8 mouse cellular contexts compared by ENCODE assay signal in the genomic region with DNA sequence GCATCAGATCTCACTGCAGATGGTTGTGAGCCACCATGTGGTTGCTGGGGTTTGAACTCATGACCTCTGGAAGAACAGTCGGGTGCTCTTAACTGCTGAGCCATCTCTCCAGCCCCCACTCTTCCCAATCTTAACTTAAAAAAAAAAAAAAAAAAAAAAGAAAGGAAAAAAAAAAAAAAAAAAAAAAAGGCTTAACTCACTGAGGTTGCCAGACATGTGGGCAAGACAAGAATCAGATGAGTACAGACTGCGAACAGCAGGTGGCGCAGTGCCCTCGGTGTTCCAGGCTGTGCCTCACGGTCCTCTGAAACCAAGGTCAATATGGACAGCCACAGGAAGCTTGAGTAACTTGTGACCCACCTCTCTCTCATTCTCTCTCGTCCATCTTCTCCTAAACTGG. TPM values are rescaled to one million over a fixed set of nuclear protein-coding genes. Genes with fewer than 3 reads are reported as not detected.
DNase-seq lines count a peak whose midpoint lies in the region; ATAC-seq and TF ChIP-seq lines count a peak whose summit lies in the region.

No protein-coding gene starts in this region.

- WGBS in liver, adult 2 months, result 2% methylated on average over 6 of the region's 6 CpGs
- WGBS in neural tube, embryonic 13.5 days, result 6% methylated on average over 6 of the region's 6 CpGs

- no peak overlapping the region for H3K27ac ChIP-seq in liver, adult 2 months (replicated peaks; ENCODE audit: insufficient read depth, low read depth, low read length)
- H3K27ac ChIP-seq in neural tube, embryonic 13.5 days (replicated peaks), result no peak overlapping the region

- H3K36me3 ChIP-seq in liver, adult 2 months (ENCODE audit: control insufficient read depth, insufficient read depth, low read length), result no peaks in the 10 kb centered on the region
- H3K36me3 ChIP-seq in neural tube, embryonic 13.5 days, result no peaks in the 10 kb centered on the region

- H3K4me2 ChIP-seq in neural tube, embryonic 13.5 days, result no peak overlapping the region

- peak; percentile 97 for TF ChIP-seq CTCF in liver, adult 2 months (IDR thresholded peaks at IDR 0.05; ENCODE audit: low read depth, low read length)

- no peaks in the 10 kb centered on the region for H3K4me1 ChIP-seq in liver, adult 2 months (ENCODE audit: control insufficient read depth, insufficient read depth, low read length)
- H3K4me1 ChIP-seq in neural tube, embryonic 13.5 days (replicated peaks), result peaks cover 10% of the 10 kb centered on the region; the same call in 1 of the 2 replicates

- no peak overlapping the region for H3K4me3 ChIP-seq in liver, adult 2 months (ENCODE audit: insufficient read depth, low read depth, low read length)
- H3K4me3 ChIP-seq in neural tube, embryonic 13.5 days, result no peak overlapping the region

- no peaks in the 10 kb centered on the region for H3K79me2 ChIP-seq in liver, adult 2 months (ENCODE audit: control insufficient read depth, insufficient read depth, low read length)

- DNase-seq in 3T3-L1 (ENCODE audit: low read depth, low spot score), result peak; percentile 97
- peak; percentile 95 for DNase-seq in ZHBTc4 (ENCODE audit: low read depth, low spot score)
- peak; percentile 62 to 76 for DNase-seq in cerebellum, postnatal 4 days (ENCODE audit: low spot score in 2 of 2)
- peak; percentile 88 for DNase-seq in kidney, adult 9 months
- peak; percentile 71 for DNase-seq in liver, adult 2 months (ENCODE audit: extremely low read depth, low read depth, low spot score)
- DNase-seq in testis, postnatal 10 days (ENCODE audit: low spot score), result peak; percentile 89

- ATAC-seq in granulocyte monocyte progenitor cell, adult 5-6 weeks (replicated peaks; ENCODE audit: poor library complexity, severe bottlenecking), result peak; percentile 97
- peak; percentile 53; the same call in 1 of the 2 replicates for ATAC-seq in neural tube, embryonic 13.5 days (ENCODE audit: low read depth)

- no peaks in the 10 kb centered on the region for H3K27me3 ChIP-seq in liver, adult 2 months (ENCODE audit: control insufficient read depth, insufficient read depth, low read length)
- no peaks in the 10 kb centered on the region for H3K27me3 ChIP-seq in neural tube, embryonic 13.5 days

- no peak for TF ChIP-seq POLR2A in liver, adult 2 months (IDR thresholded peaks at IDR 0.05; ENCODE audit: extremely low read depth, insufficient read depth, low read length)

- no peaks in the 10 kb centered on the region for H3K9me3 ChIP-seq in neural tube, embryonic 13.5 days

- no peak overlapping the region for H3K9ac ChIP-seq in liver, adult 2 months (ENCODE audit: low read depth, low read length)
- H3K9ac ChIP-seq in neural tube, embryonic 13.5 days, result no peak overlapping the region

RNA-seq across cellular contexts. Expression of a gene that starts 25.8 kb away (rescaled TPM):
- total RNA-seq in granulocyte monocyte progenitor cell, adult 5-6 weeks (2014; fragmentation: Nextera tagmentation), result 22.4 and 29.4 TPM in 2 replicates
- 31.9 and 38.7 TPM in 2 replicates for total RNA-seq in granulocyte monocyte progenitor cell, adult 5-6 weeks (2017)
- 37.0 and 41.4 TPM in 2 replicates for total RNA-seq in liver, adult 2 months (2014; rRNA removed)
- 24.4 and 33.6 TPM in 2 replicates for polyA plus RNA-seq in liver, adult 2 months (2012; rRNA removed)
- 11.4 and 13.3 TPM in 2 replicates for polyA plus RNA-seq in neural tube, embryonic 13.5 days (2015; fragmentation: Nextera tagmentation; extraction: Ambion mirVana)

RNA-seq across cellular contexts. Expression of a gene that starts 48.2 kb away (rescaled TPM):
- total RNA-seq in granulocyte monocyte progenitor cell, adult 5-6 weeks (2014; fragmentation: Nextera tagmentation), result 25.8 and 42.1 TPM in 2 replicates
- total RNA-seq in granulocyte monocyte progenitor cell, adult 5-6 weeks (2017), result 54.2 and 57.0 TPM in 2 replicates
- total RNA-seq in liver, adult 2 months (2014; rRNA removed), result 26.0 and 35.0 TPM in 2 replicates
- polyA plus RNA-seq in liver, adult 2 months (2012; rRNA removed), result 16.1 and 17.6 TPM in 2 replicates
- polyA plus RNA-seq in neural tube, embryonic 13.5 days (2015; fragmentation: Nextera tagmentation; extraction: Ambion mirVana), result 209 and 261 TPM in 2 replicates

RNA-seq across cellular contexts. Expression of a gene that starts 55.2 kb away (rescaled TPM):
- 960 and 1,103 TPM in 2 replicates for total RNA-seq in granulocyte monocyte progenitor cell, adult 5-6 weeks (2014; fragmentation: Nextera tagmentation)
- total RNA-seq in granulocyte monocyte progenitor cell, adult 5-6 weeks (2017), result 140 and 187 TPM in 2 replicates
- total RNA-seq in liver, adult 2 months (2014; rRNA removed), result 474 and 535 TPM in 2 replicates
- polyA plus RNA-seq in liver, adult 2 months (2012; rRNA removed), result 84.6 and 99.6 TPM in 2 replicates
- polyA plus RNA-seq in neural tube, embryonic 13.5 days (2015; fragmentation: Nextera tagmentation; extraction: Ambion mirVana), result 341 and 348 TPM in 2 replicates
